25 mouse cellular contexts compared by ENCODE assay signal in the genomic region with DNA sequence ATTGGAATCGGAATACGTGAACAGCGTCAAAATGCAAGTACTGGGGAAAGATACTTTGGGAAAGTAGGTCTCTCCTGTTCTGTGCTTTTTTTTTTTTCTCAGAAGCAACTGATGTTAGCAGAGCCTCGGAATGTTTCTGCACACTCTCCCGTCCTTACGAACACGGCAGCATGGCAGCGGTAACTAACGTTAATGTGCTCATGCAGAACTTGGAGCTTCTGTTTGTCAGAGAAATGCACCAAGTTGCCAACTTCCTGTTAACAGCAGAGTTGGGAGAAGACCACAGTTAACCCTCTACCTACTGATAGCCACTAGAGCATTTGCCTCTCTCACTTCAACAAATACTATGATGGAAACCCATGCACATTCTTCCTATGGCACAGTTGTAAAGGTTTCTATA.
DNase-seq lines count a peak whose midpoint lies in the region; ATAC-seq lines count a peak whose summit lies in the region.
"Had no signal": no experiment of that assay in that cellular context is flagged by ENCODE, and none has a peak within 500 bp of the region (broad histone marks: within the 10 kb centered on the region; RNA-seq: fewer than 3 reads in every experiment).

No protein-coding gene starts in this region.

- no peaks in the 10 kb centered on the region for H3K9me3 ChIP-seq in lung, embryonic 16.5 days (ENCODE audit: control insufficient read depth, low read length)
- H3K9me3 ChIP-seq: embryonic facial prominence, embryonic 15.5 days; hindbrain, embryonic 10.5 days; kidney, embryonic 15.5 days; limb, embryonic 15.5 days; lung, embryonic 15.5 days; midbrain, embryonic 12.5 days had no signal

- no peak overlapping the region for H3K4me3 ChIP-seq in lung, embryonic 16.5 days (ENCODE audit: low read length)
- H3K4me3 ChIP-seq: embryonic facial prominence, embryonic 15.5 days; hindbrain, embryonic 10.5 days; kidney, embryonic 15.5 days; left cerebral cortex, adult 2 months; limb, embryonic 15.5 days; lung, embryonic 15.5 days; midbrain, embryonic 12.5 days had no signal

- no peak overlapping the region for H3K9ac ChIP-seq in lung, embryonic 16.5 days (ENCODE audit: low read length)
- H3K9ac ChIP-seq: embryonic facial prominence, embryonic 15.5 days; kidney, embryonic 15.5 days; limb, embryonic 15.5 days; liver, embryonic 14.5 days; lung, embryonic 15.5 days; midbrain, embryonic 12.5 days had no signal

- no peak overlapping the region for H3K27ac ChIP-seq in lung, embryonic 16.5 days (ENCODE audit: low read length)
- H3K27ac ChIP-seq: embryonic facial prominence, embryonic 15.5 days; hindbrain, embryonic 10.5 days; kidney, embryonic 15.5 days; left cerebral cortex, adult 2 months; liver, embryonic 14.5 days; lung, embryonic 15.5 days; midbrain, embryonic 12.5 days had no signal

- no peaks in the 10 kb centered on the region for H3K27me3 ChIP-seq in lung, embryonic 16.5 days (ENCODE audit: control insufficient read depth, insufficient read depth, low read depth, low read length)
- H3K27me3 ChIP-seq: embryonic facial prominence, embryonic 15.5 days; kidney, embryonic 15.5 days; limb, embryonic 15.5 days; lung, embryonic 15.5 days; midbrain, embryonic 12.5 days had no signal

- H3K4me1 ChIP-seq in lung, embryonic 16.5 days (replicated peaks; ENCODE audit: control insufficient read depth, insufficient read depth, low read length), result 0 out of 2 replicates have a peak, but pooled peaks cover 3% of the 10 kb centered on the region
- H3K4me1 ChIP-seq: embryonic facial prominence, embryonic 15.5 days had no signal

- ATAC-seq in lung, embryonic 16.5 days (ENCODE audit: low read depth), result no peak
- ATAC-seq in hematopoietic stem cell, adult 5-6 weeks (replicated peaks in 1 of 2; ENCODE audit: insufficient read depth in 1 of 2, low FRiP score in 2 of 2, low TSS enrichment in 1 of 2, low read depth in 1 of 2, poor library complexity in 2 of 2, severe bottlenecking in 2 of 2), result peak; percentile 61 to 72; a peak in 3 of 4 replicates
- ATAC-seq: intestine, postnatal 0 days had no signal

- WGBS in lung, embryonic 16.5 days, result 30% methylated on average over 9 of the region's 9 CpGs

- peak; percentile 16 for DNase-seq in heart, adult 11 months
- no peak for DNase-seq in heart, postnatal 4 days
- DNase-seq in lung, postnatal 36 days, result no peak
- no peak for DNase-seq in kidney, adult 8-10 months
- DNase-seq in cerebellum, postnatal 25 days, result no peak
- DNase-seq: adrenal gland, adult 2 months; B cell, adult 2 months; cerebellum, adult 18-20 months; cerebellum, postnatal 36 days; gastrocnemius, postnatal 10 days; heart, adult 18-20 months; kidney, postnatal 4 days; layer of hippocampus, adult 9-11 months; left cerebral cortex, postnatal 4 days had no signal

- H3K36me3 ChIP-seq in lung, embryonic 16.5 days (ENCODE audit: control insufficient read depth, insufficient read depth, low read length), result no peaks in the 10 kb centered on the region
- H3K36me3 ChIP-seq: embryonic facial prominence, embryonic 15.5 days; hindbrain, embryonic 10.5 days; kidney, embryonic 15.5 days; limb, embryonic 15.5 days; lung, embryonic 15.5 days; midbrain, embryonic 12.5 days had no signal

- H3K4me2 ChIP-seq in lung, embryonic 16.5 days (ENCODE audit: low read depth, low read length), result peak overlapping the region; percentile 23; the same call in 1 of the 2 replicates
- H3K4me2 ChIP-seq: embryonic facial prominence, embryonic 15.5 days; kidney, embryonic 15.5 days; limb, embryonic 15.5 days; lung, embryonic 15.5 days; midbrain, embryonic 12.5 days had no signal
